Mouse (Mus musculus) liver, adult 2 months (tissue): ENCODE results near the gene Gm20708.

ENCODE experiments used
- CTCF ChIP-seq: fragments of 200-500 bp; IDR thresholded peaks from 2 replicates; pipeline ENCODE4 v1.5.1; 2011; ENCODE audit warnings: low read depth, low read length, control low read depth
- POLR2A ChIP-seq: fragments of 200-500 bp; IDR thresholded peaks from 2 replicates; pipeline ENCODE4 v1.6.1; 2011; ENCODE audit warnings: low read length, control low read depth; ENCODE audit not compliant: insufficient read depth; ENCODE audit errors: extremely low read depth

GRCm38 (mm10) chr11:117860601-117861000 lies 51.1 kb downstream of the Gm20708 start, which contains the start of gene Tmem235:
- no peak for TF ChIP-seq POLR2A
- no peak for TF ChIP-seq CTCF
